Mouse (Mus musculus): ENCODE data around the gene Fam114a1. TPM values are rescaled to one million over a fixed set of nuclear protein-coding genes. Genes with fewer than 3 reads are reported as not detected.

The Fam114a1 gene
- polyA plus RNA-seq, 1 experiment from 2014 or later, result 64.8 TPM

GRCm38 (mm10) chr5:64995408-64995807 is 25.5 kb downstream of the Fam114a1 start:
- no peaks in the 10 kb centered on the region for H3K36me3 ChIP-seq (ENCODE audit: control insufficient read depth, insufficient read depth, low read length)
- H3K27ac ChIP-seq (ENCODE audit: low read length), result no peak overlapping the region
- no peak overlapping the region for H3K9ac ChIP-seq (ENCODE audit: low read length)
- no peaks in the 10 kb centered on the region for H3K9me3 ChIP-seq (replicated peaks; ENCODE audit: control insufficient read depth, low read length)
- H3K4me3 ChIP-seq (replicated peaks; ENCODE audit: low read length), result no peak overlapping the region
- no peaks in the 10 kb centered on the region for H3K27me3 ChIP-seq (ENCODE audit: control insufficient read depth, insufficient read depth, low read length)
- H3K4me1 ChIP-seq (ENCODE audit: control insufficient read depth, insufficient read depth, low read length), result no peaks in the 10 kb centered on the region
- WGBS, result 92% methylated on average over 2 of the region's 2 CpGs
- no peak overlapping the region for H3K4me2 ChIP-seq (ENCODE audit: low read depth, low read length)
- no peak for ATAC-seq (ENCODE audit: insufficient read depth, low FRiP score)

DNA sequence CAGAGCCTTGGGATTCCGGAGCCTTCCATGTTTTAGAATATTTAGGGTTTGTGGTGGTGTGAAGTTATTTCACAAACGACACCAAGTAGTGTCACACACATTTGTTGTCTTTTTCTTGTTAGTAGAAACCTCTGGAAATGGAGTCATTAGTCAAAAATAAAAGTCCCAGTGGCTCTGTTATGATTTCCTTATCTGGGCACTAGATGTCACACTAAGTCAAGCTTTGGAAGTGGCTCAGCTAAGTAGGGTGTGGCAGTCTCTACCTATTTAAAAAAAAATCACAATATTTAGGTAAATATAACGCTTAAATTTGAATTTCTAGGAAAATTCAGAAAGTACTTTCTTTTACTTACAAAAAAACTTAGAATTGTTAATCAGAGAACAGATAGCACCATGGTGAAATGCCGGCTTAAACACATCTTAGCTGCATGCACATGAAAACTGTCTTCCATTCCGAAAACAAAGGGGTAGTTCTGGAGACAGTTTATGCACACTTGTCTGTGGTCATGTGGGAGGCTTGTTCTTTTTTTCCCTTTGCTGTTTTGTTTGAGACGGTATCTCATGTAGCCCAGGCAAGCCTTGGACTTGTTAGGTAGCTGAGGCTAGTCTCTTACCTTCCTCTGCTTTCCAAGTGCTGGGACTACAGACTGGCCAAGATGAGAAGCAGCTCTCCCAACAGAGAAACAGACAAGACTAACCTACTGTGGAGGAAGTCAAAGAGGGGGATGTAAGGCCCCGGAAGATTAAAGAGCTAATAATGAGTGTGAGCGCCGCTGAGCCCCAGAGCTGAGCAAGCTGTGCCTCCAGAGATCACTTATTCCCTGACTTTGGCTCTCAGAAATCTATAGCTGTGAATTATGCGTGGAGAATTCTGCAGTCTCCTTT is 33.3 kb downstream of the Fam114a1 start:
- ATAC-seq (ENCODE audit: insufficient read depth, low FRiP score), result no peak
- Histone ChIP-seq H3K27ac (ENCODE audit: low read length) (no peak overlapping the region), H3K9me3 (replicated peaks; ENCODE audit: control insufficient read depth, low read length) (no peaks in the 10 kb centered on the region), H3K9ac (ENCODE audit: low read length) (no peak overlapping the region), H3K4me1 (ENCODE audit: control insufficient read depth, insufficient read depth, low read length) (no peaks in the 10 kb centered on the region), H3K4me2 (ENCODE audit: low read depth, low read length) (no peak overlapping the region), H3K4me3 (replicated peaks; ENCODE audit: low read length) (no peak overlapping the region), H3K27me3 (ENCODE audit: control insufficient read depth, insufficient read depth, low read length) (no peaks in the 10 kb centered on the region), H3K36me3 (ENCODE audit: control insufficient read depth, insufficient read depth, low read length) (no peaks in the 10 kb centered on the region)
- WGBS, result 59% methylated on average over 10 of the region's 10 CpGs

- H3K4me3 ChIP-seq (replicated peaks; ENCODE audit: low read length), result no peak overlapping the region
- no peaks in the 10 kb centered on the region for H3K9me3 ChIP-seq (replicated peaks; ENCODE audit: control insufficient read depth, low read length)
- ATAC-seq (ENCODE audit: insufficient read depth, low FRiP score), result no peak
- H3K4me2 ChIP-seq (ENCODE audit: low read depth, low read length), result no peak overlapping the region
- 65% methylated on average over 7 of the region's 7 CpGs for WGBS
- H3K9ac ChIP-seq (ENCODE audit: low read length), result no peak overlapping the region
- no peaks in the 10 kb centered on the region for H3K4me1 ChIP-seq (ENCODE audit: control insufficient read depth, insufficient read depth, low read length)
- H3K27me3 ChIP-seq (ENCODE audit: control insufficient read depth, insufficient read depth, low read length), result no peaks in the 10 kb centered on the region
- peaks cover 4% of the 10 kb centered on the region; the same call in 1 of the 2 replicates for H3K36me3 ChIP-seq (ENCODE audit: control insufficient read depth, insufficient read depth, low read length)
- H3K27ac ChIP-seq (ENCODE audit: low read length), result no peak overlapping the region
Measured at GRCm38 (mm10) chr5:65003946-65004535, 34.2 kb downstream of the Fam114a1 start.

DNA sequence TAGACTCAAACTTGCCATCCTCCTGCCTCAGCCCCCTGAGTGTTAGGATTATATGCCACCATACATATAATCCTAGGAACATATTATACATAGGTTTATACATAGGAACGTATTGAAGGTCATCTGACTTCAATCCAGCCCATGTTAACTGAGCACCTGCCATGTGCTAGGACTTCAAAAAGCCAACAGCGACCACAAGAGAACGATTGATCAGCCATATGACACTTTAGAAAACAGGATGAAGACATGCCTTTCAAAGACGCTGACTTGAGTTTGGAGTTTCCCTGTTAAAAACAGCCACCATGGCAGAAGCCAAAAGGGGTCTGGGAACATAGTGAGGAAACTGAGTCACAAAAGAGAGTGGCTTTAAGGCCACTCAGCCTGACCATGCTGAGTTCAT is 35.4 kb downstream of the Fam114a1 start:
- ATAC-seq (ENCODE audit: insufficient read depth, low FRiP score), result no peak
- Histone ChIP-seq H3K4me1 (ENCODE audit: control insufficient read depth, insufficient read depth, low read length) (no peaks in the 10 kb centered on the region), H3K9me3 (replicated peaks; ENCODE audit: control insufficient read depth, low read length) (0 out of 2 replicates have a peak, but pooled peaks cover 5% of the 10 kb centered on the region), H3K36me3 (ENCODE audit: control insufficient read depth, insufficient read depth, low read length) (peaks cover 16% of the 10 kb centered on the region), H3K27me3 (ENCODE audit: control insufficient read depth, insufficient read depth, low read length) (no peaks in the 10 kb centered on the region), H3K9ac (ENCODE audit: low read length) (no peak overlapping the region), H3K4me3 (replicated peaks; ENCODE audit: low read length) (no peak overlapping the region), H3K4me2 (ENCODE audit: low read depth, low read length) (no peak overlapping the region), H3K27ac (ENCODE audit: low read length) (no peak overlapping the region)
- WGBS, result 88% methylated on average over 4 of the region's 4 CpGs

DNA sequence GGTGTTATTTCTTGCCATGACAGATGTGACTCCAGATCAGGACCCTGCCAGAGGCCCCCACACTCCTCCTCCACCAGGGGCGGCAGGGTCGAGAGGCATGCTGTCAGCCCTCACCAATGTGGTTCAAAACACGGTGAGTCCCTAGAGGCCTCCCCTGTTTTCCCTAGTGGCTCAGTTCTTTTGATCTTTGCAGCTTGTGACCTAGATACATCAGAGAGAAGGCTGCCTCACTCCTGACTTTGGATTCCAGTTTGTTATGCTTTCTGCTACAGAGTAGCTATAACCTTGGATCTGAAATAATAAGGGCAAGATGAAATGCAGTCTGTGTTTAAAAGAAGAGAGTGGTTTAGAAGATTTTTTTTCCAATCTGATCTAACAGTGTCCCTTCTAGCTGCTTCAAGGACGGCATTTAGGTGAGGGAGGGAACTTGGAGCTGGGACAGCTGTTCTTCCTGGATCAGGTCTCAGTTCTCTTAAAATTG is 36.2 kb downstream of the Fam114a1 start:
- Histone ChIP-seq H3K9me3 (replicated peaks; ENCODE audit: control insufficient read depth, low read length) (0 out of 2 replicates have a peak, but pooled peaks cover 5% of the 10 kb centered on the region), H3K9ac (ENCODE audit: low read length) (no peak overlapping the region), H3K4me3 (replicated peaks; ENCODE audit: low read length) (no peak overlapping the region), H3K27me3 (ENCODE audit: control insufficient read depth, insufficient read depth, low read length) (no peaks in the 10 kb centered on the region), H3K4me1 (ENCODE audit: control insufficient read depth, insufficient read depth, low read length) (no peaks in the 10 kb centered on the region), H3K36me3 (ENCODE audit: control insufficient read depth, insufficient read depth, low read length) (peaks cover 18% of the 10 kb centered on the region), H3K27ac (ENCODE audit: low read length) (no peak overlapping the region), H3K4me2 (ENCODE audit: low read depth, low read length) (no peak overlapping the region)
- no peak for ATAC-seq (ENCODE audit: insufficient read depth, low FRiP score)
- WGBS, result 42% methylated on average over 4 of the region's 4 CpGs

DNA sequence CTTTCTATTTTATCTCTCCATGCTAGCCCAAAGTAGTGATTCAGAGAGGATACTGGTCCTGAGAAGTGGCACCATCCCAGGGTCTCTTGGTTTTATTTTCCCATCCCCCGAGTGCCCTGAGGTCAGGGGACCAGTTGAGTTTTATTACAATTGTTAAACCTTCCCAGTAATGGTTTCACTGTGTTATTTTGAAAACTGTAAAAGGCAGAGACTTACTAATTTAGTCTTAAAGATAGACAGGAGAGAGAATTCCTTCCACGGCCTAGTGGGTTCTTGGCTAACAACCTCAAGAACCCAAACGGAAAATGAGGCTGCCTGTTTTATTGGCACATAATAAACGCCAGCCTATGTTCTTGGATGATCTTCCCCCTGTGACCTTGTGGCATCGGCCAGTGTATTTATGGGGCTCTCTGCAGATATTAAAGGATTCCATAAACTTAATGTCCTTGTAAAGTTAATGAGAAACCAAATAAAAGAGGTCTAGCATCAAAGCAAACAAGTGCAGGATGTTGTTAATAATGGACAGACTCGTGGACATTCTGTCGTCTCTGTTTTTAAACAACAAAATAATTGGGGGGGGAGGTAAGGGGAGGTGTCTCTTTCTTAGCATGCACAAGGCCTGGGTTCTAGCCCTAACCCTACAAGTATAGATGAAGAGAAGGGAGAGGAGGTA is 42.2 kb downstream of the Fam114a1 start:
- H3K4me2 ChIP-seq (ENCODE audit: low read depth, low read length), result no peak overlapping the region
- peaks cover 21% of the 10 kb centered on the region for H3K36me3 ChIP-seq (ENCODE audit: control insufficient read depth, insufficient read depth, low read length)
- H3K27me3 ChIP-seq (ENCODE audit: control insufficient read depth, insufficient read depth, low read length), result no peaks in the 10 kb centered on the region
- no peak overlapping the region for H3K9ac ChIP-seq (ENCODE audit: low read length)
- H3K4me3 ChIP-seq (replicated peaks; ENCODE audit: low read length), result no peak overlapping the region
- H3K4me1 ChIP-seq (ENCODE audit: control insufficient read depth, insufficient read depth, low read length), result no peaks in the 10 kb centered on the region
- no peak overlapping the region for H3K27ac ChIP-seq (ENCODE audit: low read length)
- H3K9me3 ChIP-seq (replicated peaks; ENCODE audit: control insufficient read depth, low read length), result 0 out of 2 replicates have a peak, but pooled peaks cover 5% of the 10 kb centered on the region
- 76% methylated on average over 7 of the region's 7 CpGs for WGBS
- ATAC-seq (ENCODE audit: insufficient read depth, low FRiP score), result no peak

GRCm38 (mm10) chr5:65015508-65015907 is 45.6 kb downstream of the Fam114a1 start:
- no peaks in the 10 kb centered on the region for H3K9me3 ChIP-seq (replicated peaks; ENCODE audit: control insufficient read depth, low read length)
- no peak for ATAC-seq (ENCODE audit: insufficient read depth, low FRiP score)
- no peak overlapping the region for H3K4me2 ChIP-seq (ENCODE audit: low read depth, low read length)
- H3K4me1 ChIP-seq (ENCODE audit: control insufficient read depth, insufficient read depth, low read length), result no peaks in the 10 kb centered on the region
- H3K27me3 ChIP-seq (ENCODE audit: control insufficient read depth, insufficient read depth, low read length), result no peaks in the 10 kb centered on the region
- H3K27ac ChIP-seq (ENCODE audit: low read length), result no peak overlapping the region
- no peak overlapping the region for H3K9ac ChIP-seq (ENCODE audit: low read length)
- WGBS, result 88% methylated on average over 3 of the region's 3 CpGs
- H3K4me3 ChIP-seq (replicated peaks; ENCODE audit: low read length), result no peak overlapping the region
- H3K36me3 ChIP-seq (ENCODE audit: control insufficient read depth, insufficient read depth, low read length), result peaks cover 3% of the 10 kb centered on the region; the same call in 1 of the 2 replicates

- H3K27me3 ChIP-seq (ENCODE audit: control insufficient read depth, insufficient read depth, low read length), result no peaks in the 10 kb centered on the region
- H3K27ac ChIP-seq (ENCODE audit: low read length), result no peak overlapping the region
- 77% methylated on average over 8 of the region's 8 CpGs for WGBS
- no peaks in the 10 kb centered on the region for H3K4me1 ChIP-seq (ENCODE audit: control insufficient read depth, insufficient read depth, low read length)
- no peaks in the 10 kb centered on the region for H3K9me3 ChIP-seq (replicated peaks; ENCODE audit: control insufficient read depth, low read length)
- H3K4me3 ChIP-seq (replicated peaks; ENCODE audit: low read length), result no peak overlapping the region
- no peak overlapping the region for H3K4me2 ChIP-seq (ENCODE audit: low read depth, low read length)
- no peak for ATAC-seq (ENCODE audit: insufficient read depth, low FRiP score)
- H3K9ac ChIP-seq (ENCODE audit: low read length), result no peak overlapping the region
- H3K36me3 ChIP-seq (ENCODE audit: control insufficient read depth, insufficient read depth, low read length), result peaks cover 16% of the 10 kb centered on the region
Measured at GRCm38 (mm10) chr5:65019109-65019508, 49.2 kb downstream of the Fam114a1 start.

DNA sequence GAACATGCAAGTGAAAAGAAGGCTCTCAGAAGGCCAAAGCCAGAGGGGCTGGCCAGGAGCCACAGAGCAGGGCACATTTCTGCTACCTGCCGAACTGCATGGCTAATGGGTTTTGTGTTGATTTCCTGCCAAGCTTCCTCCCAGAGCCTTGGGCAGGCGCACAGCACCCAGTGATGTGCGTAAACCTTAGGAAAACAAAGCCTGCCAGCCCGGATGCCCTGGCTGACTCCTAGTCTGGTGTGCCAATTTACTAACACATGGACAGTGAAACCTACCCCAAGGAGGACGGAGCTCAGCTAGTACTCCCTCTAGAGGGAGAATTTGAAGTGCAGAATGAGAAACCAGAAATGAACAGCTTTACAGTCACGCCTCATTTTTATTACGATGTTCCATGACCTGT is 50.0 kb downstream of the Fam114a1 start:
- no peaks in the 10 kb centered on the region for H3K4me1 ChIP-seq (ENCODE audit: control insufficient read depth, insufficient read depth, low read length)
- WGBS, result 59% methylated on average over 7 of the region's 7 CpGs
- no peaks in the 10 kb centered on the region for H3K27me3 ChIP-seq (ENCODE audit: control insufficient read depth, insufficient read depth, low read length)
- no peaks in the 10 kb centered on the region for H3K9me3 ChIP-seq (replicated peaks; ENCODE audit: control insufficient read depth, low read length)
- H3K9ac ChIP-seq (ENCODE audit: low read length), result no peak overlapping the region
- ATAC-seq (ENCODE audit: insufficient read depth, low FRiP score), result no peak
- H3K4me2 ChIP-seq (ENCODE audit: low read depth, low read length), result no peak overlapping the region
- no peak overlapping the region for H3K27ac ChIP-seq (ENCODE audit: low read length)
- H3K36me3 ChIP-seq (ENCODE audit: control insufficient read depth, insufficient read depth, low read length), result peaks cover 16% of the 10 kb centered on the region
- H3K4me3 ChIP-seq (replicated peaks; ENCODE audit: low read length), result no peak overlapping the region
